Mouse (Mus musculus) bone marrow macrophage, adult 2 months (primary cell): ENCODE results near the gene Zfp668. TPM values are rescaled to one million over a fixed set of nuclear protein-coding genes. Genes with fewer than 3 reads are reported as not detected.

Experiments used
- H3K27ac ChIP-seq: 2 replicates; pipeline ENCODE4 v1.5.1; 2012; ENCODE audit warnings: low read depth, low read length; ENCODE audit not compliant: insufficient read depth
- H3K4me1 ChIP-seq: 2 replicates; pipeline ENCODE4 v1.6.1; 2012; ENCODE audit warnings: low read length; ENCODE audit not compliant: control insufficient read depth, insufficient read depth
- H3K4me3 ChIP-seq: 2 replicates; pipeline ENCODE4 v1.5.1; 2012; ENCODE audit warnings: mild to moderate bottlenecking, low read length, moderate library complexity; ENCODE audit not compliant: insufficient read depth
- CTCF ChIP-seq: IDR thresholded peaks from 2 replicates; pipeline ENCODE4 v1.5.1; 2012; ENCODE audit warnings: low read depth, mild to moderate bottlenecking, low read length, moderate library complexity
- POLR2A ChIP-seq: IDR thresholded peaks from 2 replicates; pipeline ENCODE4 v1.6.1; 2012; ENCODE audit warnings: mild to moderate bottlenecking, low read depth, low read length, borderline replicate concordance
- polyA plus RNA-seq: library from polyadenylated mRNA; stranded (reverse); fragments of >200 nt; gene quantifications from 2 replicates; pipeline ENCODE4 v1.2.4, GENCODE M21; 2012; ENCODE audit not compliant: missing spikeins, insufficient read depth, insufficient read length

Zfp668 gene
- polyA plus RNA-seq, 1 experiment, result 9.8 TPM

DNA sequence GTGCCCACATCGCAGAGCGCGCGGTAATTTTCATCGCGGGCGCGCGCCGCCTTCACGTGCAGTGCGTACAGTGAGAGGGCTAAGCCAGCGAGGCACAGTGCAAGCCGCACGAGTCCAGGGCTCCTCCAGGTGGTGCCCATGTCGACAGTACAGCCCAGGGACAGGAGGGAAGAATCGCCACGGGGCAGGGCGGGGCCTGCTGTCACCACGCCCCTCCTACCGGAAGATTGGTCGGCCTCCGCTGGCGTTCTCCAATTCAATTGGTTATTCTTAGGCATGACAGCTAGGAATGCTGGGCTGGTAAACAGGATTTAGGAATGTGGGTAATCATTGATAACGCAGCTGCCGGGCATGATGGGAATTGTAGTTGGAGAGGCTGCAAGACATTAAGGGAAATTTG, 18.8 kb upstream of the Zfp668 start, which contains the start of the genes Gm21974 and Vkorc1:
Gene Gm21974, minus strand, starts transcription at position 13 of the 400 bp plus-strand sequence.
Gene Vkorc1, minus strand, starts transcription at position 176 of the 400 bp plus-strand sequence.
- Histone ChIP-seq H3K27ac (peak within 1 kb of the TSS; percentile 13; the same call in 1 of the 2 replicates), H3K4me1 (peaks cover 15% of the 10 kb centered on the region), H3K4me3 (peak within 1 kb of the TSS; percentile 96)
- TF ChIP-seq CTCF (no peak), POLR2A (no peak)

GRCm38 (mm10) chr7:127894480-127894879, 17.9 kb upstream of the Zfp668 start:
- TF ChIP-seq POLR2A (no peak), CTCF (no peak)
- peaks cover 13% of the 10 kb centered on the region for H3K4me1 ChIP-seq
- H3K27ac ChIP-seq, result no peak overlapping the region

GRCm38 (mm10) chr7:127890798-127891197, 14.2 kb upstream of the Zfp668 start, which contains the start of gene Prss53:
Gene Prss53 (minus strand): TSS chr7:127890970.
- Histone ChIP-seq H3K4me3 (no peak within 1 kb of the TSS), H3K27ac (no peak within 1 kb of the TSS), H3K4me1 (peaks cover 6% of the 10 kb centered on the region)
- TF ChIP-seq CTCF (no peak), POLR2A (no peak)

More at GRCm38 (mm10) chr7:127894480-127894879, 17.9 kb upstream of the Zfp668 start:
- peak overlapping the region; percentile 96 for H3K4me3 ChIP-seq

GRCm38 (mm10) chr7:127888821-127889220, 12.2 kb upstream of the Zfp668 start:
- Histone ChIP-seq H3K27ac (no peak overlapping the region), H3K4me3 (no peak overlapping the region), H3K4me1 (no peaks in the 10 kb centered on the region)
- TF ChIP-seq CTCF, result no peak
- TF ChIP-seq POLR2A, result no peak

DNA sequence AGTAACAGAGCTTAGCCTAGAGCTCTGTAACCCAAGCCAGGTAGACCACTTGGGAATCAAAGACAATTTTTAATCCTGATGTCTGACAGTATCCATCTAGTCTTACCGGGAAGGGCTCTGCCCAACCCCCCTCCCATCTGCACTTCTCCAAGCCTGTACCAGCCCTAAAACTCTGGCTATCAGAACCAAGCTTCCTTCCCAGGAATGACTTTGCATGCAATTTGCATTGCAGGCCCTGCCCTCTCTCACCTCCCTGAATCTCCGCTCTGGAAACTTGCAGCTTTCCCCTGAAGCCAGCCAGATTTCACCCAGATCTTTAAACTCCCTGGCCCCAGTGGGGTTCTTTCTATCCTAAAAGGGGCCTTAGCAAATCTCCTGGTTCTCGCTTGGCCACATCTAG, 11.2 kb upstream of the Zfp668 start:
- TF ChIP-seq POLR2A (no peak), CTCF (no peak)
- Histone ChIP-seq H3K27ac (no peak overlapping the region), H3K4me1 (no peaks in the 10 kb centered on the region), H3K4me3 (no peak overlapping the region)

DNA sequence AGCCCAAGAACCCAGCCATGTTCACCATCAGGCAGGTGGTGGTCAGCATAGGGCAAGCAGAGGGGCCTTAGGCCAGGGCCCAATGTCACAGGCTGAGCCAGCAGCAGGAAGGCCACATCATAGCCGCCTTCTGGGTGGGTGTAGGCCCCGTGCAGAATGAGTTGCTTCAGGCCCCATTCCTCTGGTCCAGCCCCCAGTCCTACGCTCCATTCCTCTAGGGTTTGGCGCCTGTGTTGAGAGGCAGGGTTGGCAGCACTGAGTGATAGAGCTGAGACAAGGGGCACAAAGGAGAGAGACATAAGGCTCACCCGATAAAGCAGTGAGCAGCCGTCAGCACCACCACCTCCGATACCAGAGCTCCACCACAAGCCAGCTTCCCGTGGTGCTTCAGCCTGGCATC, 10.6 kb upstream of the Zfp668 start:
- no peak overlapping the region for H3K27ac ChIP-seq
- no peaks in the 10 kb centered on the region for H3K4me1 ChIP-seq
- no peak for TF ChIP-seq CTCF
- TF ChIP-seq POLR2A, result no peak
- H3K4me3 ChIP-seq, result no peak overlapping the region

- Histone ChIP-seq H3K4me1 (no peaks in the 10 kb centered on the region), H3K27ac (no peak overlapping the region), H3K4me3 (no peak overlapping the region)
- no peak for TF ChIP-seq CTCF
- no peak for TF ChIP-seq POLR2A
Observed at GRCm38 (mm10) chr7:127886551-127886950, 9.9 kb upstream of the Zfp668 start.

- TF ChIP-seq CTCF (no peak), POLR2A (no peak)
- Histone ChIP-seq H3K4me1 (no peaks in the 10 kb centered on the region), H3K27ac (no peak overlapping the region), H3K4me3 (no peak overlapping the region)
Observed at GRCm38 (mm10) chr7:127885951-127886350, 9.3 kb upstream of the Zfp668 start.

DNA sequence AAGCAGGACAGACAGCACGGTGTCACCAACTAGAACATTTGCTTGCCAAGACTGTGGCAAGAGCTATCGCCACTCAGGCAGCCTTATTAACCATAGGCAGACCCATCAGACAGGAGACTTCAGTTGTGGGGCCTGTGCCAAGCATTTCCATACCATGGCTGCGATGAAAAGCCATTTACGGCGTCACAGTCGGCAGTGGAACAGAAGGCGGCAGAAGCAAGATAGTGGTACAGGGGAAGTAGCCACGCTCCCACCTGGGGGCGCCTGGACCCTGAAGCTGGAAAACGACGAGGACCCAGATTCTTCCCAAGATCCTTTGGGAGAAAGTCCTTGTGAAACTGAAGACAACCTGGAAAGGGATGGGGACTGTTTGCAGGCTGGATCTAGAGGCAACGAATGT, 3.8 kb upstream of the Zfp668 start:
- Histone ChIP-seq H3K27ac (no peak overlapping the region), H3K4me1 (peaks cover 3% of the 10 kb centered on the region; the same call in 1 of the 2 replicates), H3K4me3 (no peak overlapping the region)
- TF ChIP-seq POLR2A (no peak), CTCF (no peak)

DNA sequence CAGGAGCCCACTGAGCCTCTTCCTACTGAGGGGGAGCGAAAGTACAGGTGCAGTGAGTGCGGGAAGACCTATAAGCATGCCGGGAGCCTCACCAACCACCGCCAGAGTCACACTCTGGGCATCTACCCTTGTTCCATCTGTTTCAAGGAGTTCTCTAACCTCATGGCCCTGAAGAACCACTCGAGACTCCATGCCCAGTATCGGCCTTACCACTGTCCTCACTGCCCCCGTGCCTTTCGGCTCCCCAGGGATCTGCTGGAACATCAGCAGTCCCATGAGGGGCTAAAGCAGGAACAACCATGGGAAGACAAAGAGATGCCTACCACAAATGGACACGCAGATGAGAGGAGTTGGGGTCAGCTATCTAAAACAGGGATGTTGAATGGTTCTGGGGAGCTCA, 2.7 kb upstream of the Zfp668 start:
- no peak overlapping the region for H3K4me3 ChIP-seq
- peaks cover 7% of the 10 kb centered on the region for H3K4me1 ChIP-seq
- no peak overlapping the region for H3K27ac ChIP-seq
- no peak for TF ChIP-seq CTCF
- TF ChIP-seq POLR2A, result no peak

- peak within 1 kb of the TSS; percentile 89 for H3K4me3 ChIP-seq
- peak within 1 kb of the TSS; percentile 93 for H3K27ac ChIP-seq
- no peak for TF ChIP-seq POLR2A
- TF ChIP-seq CTCF, result no peak
- peaks cover 20% of the 10 kb centered on the region for H3K4me1 ChIP-seq
Observed at GRCm38 (mm10) chr7:127876041-127876466, 574 bp downstream of the Zfp668 start, which contains the start of gene Zfp646. Gene Zfp646 (plus strand): TSS chr7:127876221.

DNA sequence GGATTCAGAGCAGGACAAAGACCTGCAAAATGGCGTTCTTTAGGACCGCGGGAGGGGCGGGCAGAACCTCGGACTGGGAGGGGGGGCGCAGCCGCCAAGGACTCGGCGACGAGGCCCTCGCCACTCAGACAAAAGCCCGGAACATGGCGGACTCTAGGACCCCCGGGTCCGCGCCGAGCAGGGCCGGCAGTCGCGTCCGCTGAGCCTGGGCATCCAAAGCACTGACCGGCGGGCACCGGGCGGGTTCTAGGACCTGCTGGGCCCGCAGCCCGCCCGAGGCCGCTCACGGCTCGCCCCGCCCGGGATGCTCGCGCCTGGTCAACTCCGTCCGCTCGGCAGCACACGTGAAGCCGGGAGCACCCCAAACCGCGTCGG, 1.0 kb downstream of the Zfp668 start:
- no peak for TF ChIP-seq CTCF
- no peak for TF ChIP-seq POLR2A
- Histone ChIP-seq H3K4me1 (peaks cover 20% of the 10 kb centered on the region), H3K4me3 (peak overlapping the region; percentile 89), H3K27ac (peak overlapping the region; percentile 93)
